Mouse (Mus musculus): Measurements from ENCODE around the gene Ldb2. TPM values are rescaled to one million over a fixed set of nuclear protein-coding genes. Genes with fewer than 3 reads are reported as not detected.

Gene Ldb2
- polyA plus RNA-seq, 2 experiments, result 59.5 to 64.4 TPM

GRCm38 (mm10) chr5:44799861-44800260 is 381 bp upstream of the Ldb2 start:
- Histone ChIP-seq H3K4me3 (replicated peaks; ENCODE audit: low read length) (peak overlapping the region; percentile 48), H3K27me3 (ENCODE audit: control insufficient read depth, insufficient read depth, low read length) (no peaks in the 10 kb centered on the region), H3K36me3 (ENCODE audit: control insufficient read depth, insufficient read depth, low read length) (no peaks in the 10 kb centered on the region), H3K27ac (replicated peaks; ENCODE audit: low read depth, low read length) (no peak overlapping the region), H3K4me2 (replicated peaks; ENCODE audit: low read depth, low read length, severe bottlenecking) (peak overlapping the region; percentile 59), H3K9me3 (ENCODE audit: control insufficient read depth, low read length) (no peaks in the 10 kb centered on the region), H3K4me1 (ENCODE audit: control insufficient read depth, insufficient read depth, low read length) (peaks cover 33% of the 10 kb centered on the region), H3K9ac (ENCODE audit: low read depth, low read length, severe bottlenecking) (no peak overlapping the region)
- 23% methylated on average over 2 of the region's 2 CpGs for WGBS
- DNase-seq (ENCODE audit: low spot score) (no peak), ATAC-seq (ENCODE audit: low FRiP score, low read depth) (no peak)
- TF ChIP-seq POLR2A (IDR thresholded peaks at IDR 0.05; ENCODE audit: borderline replicate concordance, extremely low read depth, insufficient read depth, insufficient read length), result no peak

GRCm38 (mm10) chr5:44798493-44798892 is 987 bp downstream of the Ldb2 start:
- H3K9me3 ChIP-seq (ENCODE audit: control insufficient read depth, low read length), result no peaks in the 10 kb centered on the region
- 8% methylated on average over 3 of the region's 3 CpGs for WGBS
- H3K4me1 ChIP-seq (ENCODE audit: control insufficient read depth, insufficient read depth, low read length), result peaks cover 38% of the 10 kb centered on the region
- ATAC-seq (ENCODE audit: low FRiP score, low read depth) (no peak), DNase-seq (ENCODE audit: low spot score) (no peak)
- H3K27me3 ChIP-seq (ENCODE audit: control insufficient read depth, insufficient read depth, low read length), result no peaks in the 10 kb centered on the region
- H3K36me3 ChIP-seq (ENCODE audit: control insufficient read depth, insufficient read depth, low read length), result no peaks in the 10 kb centered on the region
- TF ChIP-seq POLR2A (IDR thresholded peaks at IDR 0.05; ENCODE audit: borderline replicate concordance, extremely low read depth, insufficient read depth, insufficient read length), result no peak
- peak overlapping the region; percentile 59 for H3K4me2 ChIP-seq (replicated peaks; ENCODE audit: low read depth, low read length, severe bottlenecking)
- H3K9ac ChIP-seq (ENCODE audit: low read depth, low read length, severe bottlenecking), result peak overlapping the region; percentile 65
- H3K4me3 ChIP-seq (replicated peaks; ENCODE audit: low read length), result peak overlapping the region; percentile 48
- peak overlapping the region; percentile 61; the same call in 1 of the 2 replicates for H3K27ac ChIP-seq (replicated peaks; ENCODE audit: low read depth, low read length)

DNA sequence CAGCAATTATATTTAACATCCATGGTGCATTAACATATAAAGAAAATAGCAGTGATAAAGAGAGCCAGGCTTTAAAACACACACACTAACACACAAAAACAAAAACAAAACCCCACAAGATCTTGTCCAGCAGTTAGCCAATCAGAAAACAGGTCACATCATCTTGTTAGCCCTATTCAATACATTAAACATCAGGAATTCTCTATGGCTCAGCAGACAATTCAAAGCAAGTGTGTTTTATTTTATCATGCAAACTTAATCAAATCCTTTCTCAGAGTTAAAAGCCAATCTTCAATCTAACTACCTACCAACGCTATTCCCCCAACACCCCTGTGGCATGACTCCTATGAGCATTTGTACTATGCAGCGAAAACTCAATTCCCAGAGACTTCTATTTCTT is 1.4 kb downstream of the Ldb2 start:
- no peak for TF ChIP-seq POLR2A (IDR thresholded peaks at IDR 0.05; ENCODE audit: borderline replicate concordance, extremely low read depth, insufficient read depth, insufficient read length)
- Histone ChIP-seq H3K27me3 (ENCODE audit: control insufficient read depth, insufficient read depth, low read length) (no peaks in the 10 kb centered on the region), H3K4me2 (replicated peaks; ENCODE audit: low read depth, low read length, severe bottlenecking) (peak overlapping the region; percentile 59), H3K36me3 (ENCODE audit: control insufficient read depth, insufficient read depth, low read length) (no peaks in the 10 kb centered on the region), H3K9ac (ENCODE audit: low read depth, low read length, severe bottlenecking) (peak overlapping the region; percentile 65), H3K27ac (replicated peaks; ENCODE audit: low read depth, low read length) (0 out of 2 replicates have a peak overlapping the region, but pooled peaks have one; percentile 61), H3K9me3 (ENCODE audit: control insufficient read depth, low read length) (no peaks in the 10 kb centered on the region), H3K4me3 (replicated peaks; ENCODE audit: low read length) (peak overlapping the region; percentile 48), H3K4me1 (ENCODE audit: control insufficient read depth, insufficient read depth, low read length) (peaks cover 38% of the 10 kb centered on the region)
- 13% methylated on average over 2 of the region's 2 CpGs for WGBS
- DNase-seq (ENCODE audit: low spot score) (no peak), ATAC-seq (ENCODE audit: low FRiP score, low read depth) (no peak)

GRCm38 (mm10) chr5:44784591-44784990 is 14.9 kb downstream of the Ldb2 start:
- Histone ChIP-seq H3K27ac (replicated peaks; ENCODE audit: low read depth, low read length) (no peak overlapping the region), H3K9me3 (ENCODE audit: control insufficient read depth, low read length) (no peaks in the 10 kb centered on the region), H3K27me3 (ENCODE audit: control insufficient read depth, insufficient read depth, low read length) (no peaks in the 10 kb centered on the region), H3K36me3 (ENCODE audit: control insufficient read depth, insufficient read depth, low read length) (no peaks in the 10 kb centered on the region), H3K4me3 (replicated peaks; ENCODE audit: low read length) (no peak overlapping the region), H3K4me2 (replicated peaks; ENCODE audit: low read depth, low read length, severe bottlenecking) (no peak overlapping the region), H3K9ac (ENCODE audit: low read depth, low read length, severe bottlenecking) (no peak overlapping the region), H3K4me1 (ENCODE audit: control insufficient read depth, insufficient read depth, low read length) (no peaks in the 10 kb centered on the region)
- 85% methylated on average over 3 of the region's 3 CpGs for WGBS
- no peak for TF ChIP-seq POLR2A (IDR thresholded peaks at IDR 0.05; ENCODE audit: borderline replicate concordance, extremely low read depth, insufficient read depth, insufficient read length)
- ATAC-seq (ENCODE audit: low FRiP score, low read depth), result no peak
- no peak for DNase-seq (ENCODE audit: low spot score)

GRCm38 (mm10) chr5:44779340-44779739 is 20.1 kb downstream of the Ldb2 start:
- H3K9ac ChIP-seq (ENCODE audit: low read depth, low read length, severe bottlenecking), result no peak overlapping the region
- H3K27ac ChIP-seq (replicated peaks; ENCODE audit: low read depth, low read length), result no peak overlapping the region
- DNase-seq (ENCODE audit: low spot score) (no peak), ATAC-seq (ENCODE audit: low FRiP score, low read depth) (no peak)
- no peaks in the 10 kb centered on the region for H3K27me3 ChIP-seq (ENCODE audit: control insufficient read depth, insufficient read depth, low read length)
- H3K36me3 ChIP-seq (ENCODE audit: control insufficient read depth, insufficient read depth, low read length), result 0 out of 2 replicates have a peak, but pooled peaks cover 2% of the 10 kb centered on the region
- H3K4me2 ChIP-seq (replicated peaks; ENCODE audit: low read depth, low read length, severe bottlenecking), result no peak overlapping the region
- TF ChIP-seq POLR2A (IDR thresholded peaks at IDR 0.05; ENCODE audit: borderline replicate concordance, extremely low read depth, insufficient read depth, insufficient read length), result no peak
- H3K4me3 ChIP-seq (replicated peaks; ENCODE audit: low read length), result no peak overlapping the region
- H3K9me3 ChIP-seq (ENCODE audit: control insufficient read depth, low read length), result no peaks in the 10 kb centered on the region
- WGBS, result 85% methylated on average over 4 of the region's 4 CpGs
- no peaks in the 10 kb centered on the region for H3K4me1 ChIP-seq (ENCODE audit: control insufficient read depth, insufficient read depth, low read length)

DNA sequence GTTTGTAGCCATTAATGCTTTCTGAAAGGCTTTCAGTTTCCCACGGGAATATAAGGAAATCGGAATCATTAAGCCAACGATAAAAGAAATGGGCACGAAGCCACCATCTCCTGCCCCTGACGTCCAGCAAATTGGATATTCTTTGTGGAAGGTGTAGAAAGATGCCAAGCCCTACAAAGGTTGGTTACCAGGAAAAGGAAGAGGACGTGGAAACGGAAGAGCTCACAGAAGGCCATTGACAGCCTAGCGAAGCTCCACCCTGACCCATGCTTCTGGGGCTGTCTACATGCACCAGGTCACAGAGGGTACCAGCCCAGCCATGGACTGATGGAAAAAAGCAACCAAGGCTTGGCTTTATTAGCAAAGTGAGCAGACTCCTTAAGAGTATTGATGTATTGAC is 31.0 kb downstream of the Ldb2 start:
- Histone ChIP-seq H3K4me2 (replicated peaks; ENCODE audit: low read depth, low read length, severe bottlenecking) (no peak overlapping the region), H3K27ac (replicated peaks; ENCODE audit: low read depth, low read length) (no peak overlapping the region), H3K4me1 (ENCODE audit: control insufficient read depth, insufficient read depth, low read length) (no peaks in the 10 kb centered on the region), H3K9me3 (ENCODE audit: control insufficient read depth, low read length) (no peaks in the 10 kb centered on the region), H3K27me3 (ENCODE audit: control insufficient read depth, insufficient read depth, low read length) (no peaks in the 10 kb centered on the region), H3K9ac (ENCODE audit: low read depth, low read length, severe bottlenecking) (no peak overlapping the region), H3K36me3 (ENCODE audit: control insufficient read depth, insufficient read depth, low read length) (no peaks in the 10 kb centered on the region), H3K4me3 (replicated peaks; ENCODE audit: low read length) (no peak overlapping the region)
- 85% methylated on average over 8 of the region's 8 CpGs for WGBS
- ATAC-seq (ENCODE audit: low FRiP score, low read depth), result no peak
- DNase-seq (ENCODE audit: low spot score), result no peak
- TF ChIP-seq POLR2A (IDR thresholded peaks at IDR 0.05; ENCODE audit: borderline replicate concordance, extremely low read depth, insufficient read depth, insufficient read length), result no peak

Measured in limb, embryonic 14.5 days (tissue).